Mouse (Mus musculus) Patski (cell line): ENCODE results near the gene 4921524J17Rik. TPM values are rescaled to one million over a fixed set of nuclear protein-coding genes. Genes with fewer than 3 reads are reported as not detected.

Experiments used
- ATAC-seq: fragments of 100-300 bp; one replicate; pipeline ENCODE4 v1.8.0; 2021
- CTCF ChIA-PET: fragments of 350-600 bp; sonication (Branson Sonifier 250); formaldehyde crosslinking; loops from one replicate; lab custom pipeline; 2022; ENCODE audit warnings: inconsistent platforms; lab: Charles Lee
- POLR2A ChIA-PET: fragments of 350-600 bp; sonication (Branson Sonifier 250); formaldehyde crosslinking; loops from one replicate; lab custom pipeline; 2022; ENCODE audit warnings: antibody characterized with exemption, inconsistent platforms; lab: Charles Lee
- DNase-seq: peaks from one replicate; pipeline ENCODE4 v3.0.0-alpha.2; 2011; ENCODE audit warnings: low read depth, low spot score
- H3K27me3 ChIP-seq: fragments of 371-371 bp; one replicate; pipeline ENCODE4 v1.5.1; 2021
- CTCF ChIP-seq: fragments of 100-300 bp; IDR thresholded peaks from one replicate; pipeline ENCODE4 v1.5.1; 2021
- in situ Hi-C: fragments of 300-500 bp; cut with MboI; formaldehyde crosslinking; loops from 3 replicates; pipeline ENCODE4 v1.11.1; 2018; ENCODE audit warnings: low pct_unique_long_range_greater_than_20kb, mixed read lengths
- polyA plus RNA-seq: library from polyadenylated mRNA; unstranded; gene quantifications from one replicate; pipeline ENCODE4 v1.2.3, GENCODE M21; 2021

The 4921524J17Rik gene
- polyA plus RNA-seq, 1 experiment from 2014 or later: 25.1 TPM

DNA sequence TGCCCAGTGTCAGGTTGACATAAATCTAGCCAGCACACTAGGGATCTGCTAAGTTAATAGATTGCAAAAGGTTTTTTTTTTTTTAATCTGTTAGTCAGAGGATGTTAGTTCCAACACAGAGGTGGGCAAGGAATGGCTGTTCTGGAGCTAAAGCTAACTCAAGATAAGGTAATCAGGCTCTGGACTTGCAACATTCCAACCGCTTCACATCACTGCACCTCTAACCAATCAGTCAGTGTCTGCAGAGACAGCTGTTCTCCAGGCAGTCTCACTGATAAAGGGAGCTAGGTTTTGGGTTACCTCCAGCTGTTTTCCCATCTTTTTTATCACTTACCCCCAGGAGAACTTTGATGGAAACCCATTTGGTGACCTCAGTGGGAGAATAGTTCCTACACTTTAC lies 41.2 kb downstream of the 4921524J17Rik start:
- no peak for ATAC-seq

DNA sequence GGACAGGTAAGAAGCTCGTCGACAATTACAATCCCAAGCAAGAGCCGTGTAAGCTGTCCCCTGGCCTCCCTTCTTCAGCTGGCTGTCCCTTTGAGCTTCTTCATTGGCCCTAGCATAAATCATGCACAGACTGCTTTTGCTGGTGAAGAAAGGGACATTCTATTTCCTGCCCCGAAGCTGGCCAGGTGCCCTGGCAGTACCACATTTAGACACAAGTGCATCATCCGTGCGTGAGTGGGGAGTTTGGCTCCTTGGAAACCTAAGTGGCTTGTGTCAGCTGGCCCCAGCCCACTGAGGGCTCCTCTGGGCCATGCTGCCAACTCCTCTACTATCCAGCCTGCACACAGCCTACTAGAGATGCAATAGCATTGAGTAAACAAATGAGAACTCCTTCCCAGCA lies 46.4 kb downstream of the 4921524J17Rik start, which contains the start of gene Mylk3:
Gene Mylk3 (minus strand): TSS at position 141 of the 400 bp plus-strand sequence.
- DNase-seq: no peak
- TF ChIP-seq CTCF: no peak
- in situ Hi-C loops: no loop called here

More for the DNA sequence above, 41.2 kb downstream of the 4921524J17Rik start:
- no peak for TF ChIP-seq CTCF
- CTCF ChIA-PET: interaction anchor here (0.9 to 1.7 kb wide), 4 partner anchors 10 to 65 kb away, joined by 3 to 5 read pairs (median 4); no protein-coding TSS in a partner anchor
- no peaks in the 10 kb centered on the region for H3K27me3 ChIP-seq
- in situ Hi-C loops: no loop called here
- no peak for DNase-seq
- POLR2A ChIA-PET: interaction anchor here (0.5 kb wide), 1 partner anchor 83 kb away, joined by 4 read pairs; no protein-coding TSS in a partner anchor

DNA sequence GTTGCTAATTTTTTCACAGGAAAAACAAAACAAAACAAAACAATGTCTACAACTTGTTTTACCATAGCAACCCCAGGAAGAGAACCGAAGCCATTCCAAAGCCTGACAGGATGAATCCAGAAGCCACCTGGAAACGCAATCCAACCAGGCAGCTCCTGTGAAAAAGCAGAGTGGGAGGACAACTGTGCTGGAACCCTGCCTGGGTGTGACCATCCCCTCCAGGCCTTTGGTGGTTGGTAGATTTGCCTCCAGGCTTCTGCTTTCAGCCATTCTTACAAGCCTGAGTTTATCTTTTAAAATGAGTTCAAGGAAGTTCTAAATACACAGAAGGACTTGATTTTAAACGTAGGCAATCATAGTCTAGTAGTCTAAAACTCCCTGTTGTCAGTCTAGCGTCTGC lies 50.7 kb downstream of the 4921524J17Rik start:
- CTCF ChIA-PET: interaction anchor here (1.2 kb wide), 1 partner anchor 15 kb away, joined by 4 read pairs; no protein-coding TSS in a partner anchor
- DNase-seq (no peak), ATAC-seq (no peak)
- H3K27me3 ChIP-seq: no peaks in the 10 kb centered on the region
- in situ Hi-C loops: no loop called here
- POLR2A ChIA-PET: no interaction called here
- TF ChIP-seq CTCF: no peak

More for the DNA sequence above, 46.4 kb downstream of the 4921524J17Rik start, which contains the start of gene Mylk3:
- H3K27me3 ChIP-seq: no peaks in the 10 kb centered on the region
- CTCF ChIA-PET: no interaction called here
- ATAC-seq: no peak
- POLR2A ChIA-PET: no interaction called here

DNA sequence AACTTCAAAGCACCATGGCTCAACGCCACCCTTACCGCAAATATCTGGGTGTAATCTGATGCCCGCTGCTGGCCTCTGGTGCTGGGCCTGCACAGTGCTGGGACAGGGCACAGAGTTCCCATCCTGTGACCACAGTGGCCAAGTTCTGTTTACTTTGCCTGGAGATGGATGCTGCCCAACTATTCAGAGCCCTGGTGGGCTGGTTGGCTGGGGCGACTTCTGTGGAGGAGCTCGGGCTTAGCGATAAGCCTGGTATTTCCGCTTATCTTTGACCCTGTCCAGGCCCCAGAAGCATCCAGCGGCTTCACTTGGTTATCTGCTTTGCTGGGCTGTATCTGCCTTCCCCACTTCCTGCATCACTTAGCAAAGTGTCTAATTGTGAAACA lies 51.8 kb downstream of the 4921524J17Rik start:
- in situ Hi-C loops: no loop called here
- ATAC-seq (no peak), DNase-seq (no peak)
- ChIA-PET POLR2A (interaction anchor here (0.7 kb wide), 1 partner anchor 46 kb away, joined by 4 read pairs; no protein-coding TSS in a partner anchor), CTCF (interaction anchor here (1.0 to 2.3 kb wide), 2 partner anchors 10 to 17 kb away, joined by 3 to 5 read pairs; no protein-coding TSS in a partner anchor)
- no peaks in the 10 kb centered on the region for H3K27me3 ChIP-seq
- TF ChIP-seq CTCF: no peak

DNA sequence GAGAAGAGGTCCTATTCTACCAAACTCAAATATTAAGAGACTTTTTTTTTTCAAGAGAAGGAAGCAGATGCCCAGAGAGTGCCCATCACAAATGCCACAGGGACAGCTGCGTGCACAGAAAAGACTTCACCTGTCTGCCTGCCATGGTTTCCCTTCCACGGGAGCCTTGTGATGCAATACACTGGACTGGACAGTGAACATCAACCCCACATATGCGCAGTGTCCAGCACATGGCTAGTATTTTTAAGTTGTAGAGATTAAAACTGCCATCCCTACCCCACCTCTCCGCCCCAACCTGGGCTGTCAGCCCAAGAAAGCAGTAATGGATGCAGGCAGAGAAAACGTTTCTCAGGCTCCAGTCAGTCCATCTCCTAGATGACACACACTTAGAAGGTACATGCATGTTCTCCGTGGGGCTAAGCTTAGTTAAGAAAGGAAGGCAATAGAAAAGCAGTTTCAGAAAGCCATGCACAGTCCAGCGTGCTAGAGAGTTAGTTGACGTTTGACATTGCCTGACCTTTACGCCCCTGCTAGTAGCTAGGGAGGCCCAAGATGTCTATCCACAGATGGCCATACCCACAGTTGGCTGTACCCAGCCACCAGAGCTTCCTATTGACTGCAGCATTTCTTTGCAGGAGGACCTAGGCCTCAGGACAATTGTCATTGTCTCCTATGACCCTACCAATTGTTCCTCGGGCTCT lies 52.4 kb downstream of the 4921524J17Rik start:
- CTCF ChIA-PET: interaction anchor here (0.8 to 2.3 kb wide), 3 partner anchors 11 to 18 kb away, joined by 3 to 5 read pairs (median 3); no protein-coding TSS in a partner anchor
- H3K27me3 ChIP-seq: no peaks in the 10 kb centered on the region
- DNase-seq (no peak), ATAC-seq (no peak)
- in situ Hi-C loops: no loop called here
- no peak for TF ChIP-seq CTCF
- POLR2A ChIA-PET: no interaction called here

DNA sequence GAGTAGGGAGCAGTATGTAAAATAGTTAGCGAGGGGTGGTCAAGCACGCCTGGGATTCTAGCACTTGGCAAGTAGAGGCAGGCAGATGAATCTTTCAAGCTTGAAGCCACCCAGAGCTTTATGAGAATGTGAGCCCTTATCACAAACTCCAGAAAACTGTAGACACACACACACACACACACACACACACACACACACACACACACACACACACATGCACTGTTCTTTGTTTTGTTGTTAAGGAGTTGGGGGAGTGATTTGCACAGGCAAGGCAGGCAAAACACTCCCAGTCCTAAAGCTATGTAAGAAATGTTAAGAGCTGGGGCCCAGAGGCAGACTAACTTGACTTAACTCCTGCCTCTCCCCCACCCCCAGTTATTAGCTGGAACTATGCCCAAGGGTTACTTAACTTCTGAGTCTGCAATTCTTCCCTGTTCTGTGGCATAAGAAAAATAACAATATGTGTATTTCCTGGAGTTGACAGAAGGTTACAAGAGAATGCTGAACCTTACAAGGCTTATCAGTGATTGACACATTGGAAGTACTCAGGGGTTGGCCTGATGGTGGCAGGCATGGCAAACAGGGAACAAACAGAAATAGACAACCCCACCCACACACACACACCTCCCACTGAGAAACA lies 53.4 kb downstream of the 4921524J17Rik start:
- ChIA-PET CTCF (interaction anchor here (1.2 to 2.3 kb wide), 2 partner anchors 12 to 19 kb away, joined by 4 to 5 read pairs; no protein-coding TSS in a partner anchor), POLR2A (no interaction called here)
- TF ChIP-seq CTCF: no peak
- ATAC-seq: no peak
- in situ Hi-C loops: no loop called here
- no peaks in the 10 kb centered on the region for H3K27me3 ChIP-seq
- no peak for DNase-seq

DNA sequence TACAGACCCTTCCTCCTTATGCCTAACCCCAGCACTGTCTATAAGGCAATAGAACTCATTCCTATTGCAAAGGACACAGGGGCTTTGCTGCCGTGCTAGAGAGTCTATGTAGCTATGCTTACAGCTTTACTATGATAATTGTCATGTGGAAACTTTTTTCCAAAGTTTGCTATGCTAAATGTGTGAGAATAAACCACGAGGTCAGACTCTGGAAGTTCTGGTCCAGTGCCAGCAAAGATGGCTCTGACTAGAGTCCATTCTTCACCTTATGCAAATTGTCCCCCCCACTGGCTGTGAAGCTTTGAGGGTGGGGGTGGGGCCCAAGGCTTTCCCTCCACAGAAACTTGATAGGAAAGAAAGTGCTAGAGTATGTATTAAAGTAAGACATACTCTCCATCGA lies 56.1 kb downstream of the 4921524J17Rik start:
- no peaks in the 10 kb centered on the region for H3K27me3 ChIP-seq
- in situ Hi-C loops: no loop called here
- no peak for TF ChIP-seq CTCF
- ATAC-seq (no peak), DNase-seq (no peak)
- POLR2A ChIA-PET: no interaction called here
- CTCF ChIA-PET: no interaction called here

DNA sequence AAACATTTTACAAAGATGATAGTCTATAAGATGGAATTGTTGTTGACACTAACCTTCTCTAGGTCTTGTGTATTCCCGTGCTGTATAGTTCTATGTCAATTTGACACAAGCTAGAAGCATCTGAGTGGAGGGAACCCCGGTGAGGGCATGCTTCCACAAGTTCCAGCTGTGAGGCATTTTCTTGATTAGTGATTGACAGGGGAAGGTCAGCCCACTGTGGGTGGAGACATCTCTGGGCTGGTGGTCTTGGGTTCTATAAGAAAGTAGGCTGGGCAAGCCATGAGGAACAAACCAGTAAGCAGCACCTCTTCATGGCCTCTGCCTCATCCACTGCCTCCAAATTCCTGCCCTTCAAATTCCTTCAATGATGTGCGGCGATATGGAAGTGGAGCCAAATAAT lies 58.3 kb downstream of the 4921524J17Rik start:
- H3K27me3 ChIP-seq: no peaks in the 10 kb centered on the region
- CTCF ChIA-PET: no interaction called here
- no peak for TF ChIP-seq CTCF
- ATAC-seq (no peak), DNase-seq (no peak)
- in situ Hi-C loops: no loop called here
- POLR2A ChIA-PET: no interaction called here

DNA sequence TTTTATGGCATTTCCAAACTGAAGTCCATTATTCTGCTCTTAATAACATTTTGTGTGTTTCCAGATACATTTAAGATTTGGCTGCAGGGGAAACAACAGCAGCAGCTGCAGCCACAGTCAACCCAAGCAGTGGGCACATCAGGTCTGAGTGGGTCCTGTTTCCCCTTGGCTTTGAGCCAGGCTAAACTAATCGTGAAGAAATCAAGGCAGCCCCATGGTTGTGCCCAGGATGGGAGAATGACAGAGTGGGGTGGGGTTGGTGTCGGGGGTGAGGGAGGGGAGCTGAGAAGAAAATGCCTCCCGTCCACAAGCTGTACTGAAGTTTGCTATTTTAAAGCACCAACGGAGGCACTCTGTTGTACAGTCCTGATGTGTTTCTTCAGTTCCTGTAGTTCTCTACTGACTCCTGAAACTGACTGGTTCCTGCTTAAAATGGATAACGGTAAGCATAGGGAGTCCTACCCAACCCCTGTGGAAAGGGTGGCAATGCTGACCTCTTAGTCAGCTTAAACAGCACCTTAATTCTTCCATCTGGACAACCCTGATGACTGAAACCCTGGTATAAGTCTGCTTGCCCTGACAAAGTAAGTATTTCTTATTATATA lies 59.1 kb downstream of the 4921524J17Rik start:
- no peak for ATAC-seq
- in situ Hi-C loops: no loop called here

DNA sequence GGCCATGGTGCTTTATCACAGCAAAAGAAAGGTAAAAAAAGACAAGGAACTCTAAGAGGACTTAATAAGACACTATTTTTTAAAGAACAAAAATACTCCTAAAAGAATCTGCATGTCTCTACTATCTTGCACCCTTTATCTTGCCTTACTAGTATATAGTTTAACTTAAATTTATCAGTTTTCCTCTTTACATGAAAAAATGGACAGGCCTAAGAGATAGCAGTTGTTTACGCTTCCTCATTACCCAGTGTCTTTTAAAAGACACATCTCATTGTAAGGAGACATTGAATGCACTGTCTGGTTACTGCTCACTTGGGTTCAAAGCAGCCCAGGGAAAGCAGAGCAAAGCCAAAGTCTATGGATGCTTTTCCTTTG lies 60.2 kb downstream of the 4921524J17Rik start:
- in situ Hi-C loops: no loop called here
- POLR2A ChIA-PET: no interaction called here
- CTCF ChIA-PET: no interaction called here

More for the DNA sequence above, 59.1 kb downstream of the 4921524J17Rik start:
- CTCF ChIA-PET: no interaction called here
- no peak for TF ChIP-seq CTCF
- no peaks in the 10 kb centered on the region for H3K27me3 ChIP-seq
- POLR2A ChIA-PET: no interaction called here
- DNase-seq: no peak

More for the DNA sequence above, 60.2 kb downstream of the 4921524J17Rik start:
- H3K27me3 ChIP-seq: no peaks in the 10 kb centered on the region
- ATAC-seq: no peak
- no peak for TF ChIP-seq CTCF
- DNase-seq: no peak
